Mouse (Mus musculus): ENCODE data around the gene Ift81.

GRCm38 (mm10) chr5:122656808-122657207 is 42.5 kb upstream of the Ift81 start:
- TF ChIP-seq CTCF (IDR thresholded peaks at IDR 0.05; ENCODE audit: borderline replicate concordance, insufficient read depth, low read length) (no peak), POLR2A (IDR thresholded peaks at IDR 0.05; ENCODE audit: low read depth, low read length) (no peak)

Data from embryonic fibroblast, embryonic 13.5 days (primary cell).